16 mouse cellular contexts compared by ENCODE assay signal in the genomic region with DNA sequence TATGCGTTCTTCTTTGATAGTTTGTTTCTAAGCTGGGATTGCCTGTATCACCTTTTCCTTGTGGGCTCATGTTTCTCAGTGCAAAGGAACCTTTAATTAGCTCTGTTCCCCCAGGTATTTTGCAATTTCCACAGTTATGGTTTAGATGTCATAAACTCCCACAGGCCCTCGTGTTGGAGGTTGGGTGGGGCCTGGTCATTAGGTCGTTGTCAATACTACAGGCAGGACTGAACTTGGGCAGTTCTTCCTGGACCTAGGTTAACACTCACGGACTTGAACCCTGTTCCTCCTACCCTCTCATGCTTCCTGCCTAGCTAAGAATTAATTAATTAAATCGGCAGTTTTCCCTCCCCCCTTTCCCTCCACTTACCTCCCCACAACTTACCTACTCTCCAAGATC.
"Had no signal": no experiment of that assay in that cellular context is flagged by ENCODE, and none has a peak within 500 bp of the region (broad histone marks: within the 10 kb centered on the region; RNA-seq: fewer than 3 reads in every experiment).

No protein-coding gene starts in this region.

- DNase-seq: liver, postnatal 0 days; lung, adult 2 months; lung, postnatal 10 days; lung, postnatal 4 days; midbrain, embryonic 14.5 days; right cerebral cortex, postnatal 14 days; thymus, postnatal 14 days; thymus, postnatal 36 days had no signal

- ATAC-seq: liver, postnatal 0 days; midbrain, embryonic 16.5 days had no signal

- H3K9ac ChIP-seq: liver, embryonic 15.5 days; liver, postnatal 0 days; lung, embryonic 15.5 days; midbrain, embryonic 12.5 days; neural tube, embryonic 12.5 days; stomach, embryonic 15.5 days had no signal

- H3K4me3 ChIP-seq: liver, embryonic 15.5 days; lung, embryonic 15.5 days; midbrain, embryonic 10.5 days; midbrain, embryonic 12.5 days; neural tube, embryonic 12.5 days; stomach, embryonic 15.5 days had no signal

- H3K27ac ChIP-seq: liver, embryonic 15.5 days; lung, embryonic 15.5 days; midbrain, embryonic 10.5 days; midbrain, embryonic 12.5 days; neural tube, embryonic 12.5 days; stomach, embryonic 15.5 days; stomach, postnatal 0 days had no signal

- H3K9me3 ChIP-seq: liver, embryonic 15.5 days; lung, embryonic 15.5 days; midbrain, embryonic 10.5 days; midbrain, embryonic 12.5 days; neural tube, embryonic 12.5 days; stomach, embryonic 15.5 days had no signal

- H3K27me3 ChIP-seq: liver, embryonic 15.5 days; lung, embryonic 15.5 days; midbrain, embryonic 12.5 days; neural tube, embryonic 12.5 days; stomach, embryonic 15.5 days had no signal

- H3K4me2 ChIP-seq: liver, embryonic 15.5 days; lung, embryonic 15.5 days; midbrain, embryonic 12.5 days; neural tube, embryonic 12.5 days; stomach, embryonic 15.5 days had no signal

- H3K36me3 ChIP-seq: liver, embryonic 15.5 days; lung, embryonic 15.5 days; midbrain, embryonic 10.5 days; midbrain, embryonic 12.5 days; neural tube, embryonic 12.5 days; stomach, embryonic 15.5 days had no signal
